In the genomic region with DNA sequence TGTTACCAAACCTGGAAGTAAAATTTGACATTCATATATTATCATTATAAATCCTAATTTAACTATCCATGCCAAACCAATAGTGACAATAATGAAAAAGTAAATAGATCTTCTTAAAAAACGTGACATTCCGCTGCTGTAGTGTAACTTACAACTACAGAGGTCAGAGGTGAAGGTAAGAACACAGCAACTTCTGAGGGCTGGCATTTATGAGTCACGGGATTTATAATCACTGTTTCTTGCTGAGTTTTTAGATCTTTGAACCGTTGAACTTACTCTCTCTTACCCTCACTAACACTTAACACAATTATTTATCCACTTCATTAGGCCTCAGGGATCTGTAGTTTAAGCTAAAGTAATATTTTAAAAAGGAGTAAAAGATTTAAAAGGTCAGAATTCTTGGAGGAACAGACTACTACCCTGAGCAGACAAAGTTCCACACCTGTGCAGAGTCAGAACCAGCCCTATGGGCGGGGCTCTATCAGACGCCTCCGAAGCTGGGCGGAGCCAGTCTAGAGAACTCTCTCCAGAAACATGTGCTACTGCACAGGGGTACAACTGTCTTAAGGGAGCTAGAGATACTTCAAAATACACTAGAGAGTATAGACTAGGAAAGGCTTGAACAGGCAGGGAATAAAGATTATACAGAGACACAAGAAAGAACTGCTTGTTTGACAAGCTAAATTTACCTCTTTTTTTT, we compare ENCODE assay signal across 10 mouse cellular contexts. TPM values are rescaled to one million over a fixed set of nuclear protein-coding genes. Genes with fewer than 3 reads are reported as not detected.
DNase-seq lines count a peak whose midpoint lies in the region; ATAC-seq and TF ChIP-seq lines count a peak whose summit lies in the region.
"Had no signal": no experiment of that assay in that cellular context is flagged by ENCODE, and none has a peak within 500 bp of the region (broad histone marks: within the 10 kb centered on the region; RNA-seq: fewer than 3 reads in every experiment).

No protein-coding gene starts in this region.

- 42% methylated on average over 8 of the region's 8 CpGs for WGBS in liver, embryonic 14.5 days (ENCODE audit: insufficient replicate concordance)

- no peaks in the 10 kb centered on the region for H3K27me3 ChIP-seq in liver, embryonic 14.5 days (ENCODE audit: control insufficient read depth, insufficient read depth, low read length)
- H3K27me3 ChIP-seq: limb, embryonic 15.5 days had no signal

- peak overlapping the region; percentile 39 for H3K4me2 ChIP-seq in liver, embryonic 14.5 days (ENCODE audit: low read depth)
- H3K4me2 ChIP-seq: limb, embryonic 15.5 days had no signal

- peaks cover 34% of the 10 kb centered on the region for H3K36me3 ChIP-seq in liver, embryonic 14.5 days (replicated peaks; ENCODE audit: control insufficient read depth, insufficient read depth, low read depth)

- peak; percentile 29 for DNase-seq in adrenal gland, postnatal 14 days
- DNase-seq in adrenal gland, postnatal 10 days = no peak
- DNase-seq in A20 (ENCODE audit: low read depth, low spot score) = peak; percentile 64
- peak; percentile 60 for DNase-seq in induced T-regulatory cell, adult 2 months (ENCODE audit: low read depth)
- DNase-seq in liver, embryonic 14.5 days (ENCODE audit: low read depth in 3 of 3, low spot score in 3 of 3) = peak; percentile 62 to 70 (median 68)
- no peak for DNase-seq in ovary, postnatal 10 days (ENCODE audit: low spot score)
- DNase-seq in layer of hippocampus, adult 8-10 months (ENCODE audit: low spot score in 2 of 2) = no peak
- DNase-seq in layer of hippocampus, postnatal 36 days = no peak

- no peak overlapping the region for H3K9ac ChIP-seq in liver, embryonic 14.5 days (replicated peaks)
- H3K9ac ChIP-seq: limb, embryonic 15.5 days had no signal

- no peak overlapping the region for H3K4me3 ChIP-seq in liver, embryonic 14.5 days (ENCODE audit: insufficient read depth in 1 of 2, low read depth in 2 of 2, low read length in 2 of 2)
- H3K4me3 ChIP-seq: limb, embryonic 15.5 days; myocyte had no signal

- no peak for TF ChIP-seq CTCF in liver, embryonic 14.5 days (IDR thresholded peaks at IDR 0.05; ENCODE audit: low read depth)

- H3K4me1 ChIP-seq in liver, embryonic 14.5 days (replicated peaks; ENCODE audit: control insufficient read depth in 2 of 2, insufficient read depth in 2 of 2, low read length in 1 of 2) = peaks cover 45 to 51% of the 10 kb centered on the region in 2 experiments
- H3K4me1 ChIP-seq: limb, embryonic 15.5 days had no signal

- no peaks in the 10 kb centered on the region for H3K9me3 ChIP-seq in liver, embryonic 14.5 days (ENCODE audit: control insufficient read depth, low read length)
- H3K9me3 ChIP-seq: limb, embryonic 15.5 days had no signal

- ATAC-seq in liver, embryonic 14.5 days (ENCODE audit: insufficient read depth) = peak; percentile 78

- H3K27ac ChIP-seq in liver, embryonic 14.5 days = no peak overlapping the region; the same call in 1 of the 2 replicates
- H3K27ac ChIP-seq: limb, embryonic 15.5 days had no signal

- no peak for TF ChIP-seq EP300 in liver, embryonic 14.5 days (IDR thresholded peaks at IDR 0.05; ENCODE audit: low read depth)

RNA-seq across cellular contexts. Expression of a gene that starts 19.9 kb away (rescaled TPM):
- total RNA-seq in adrenal gland, postnatal 14 days (2021) = 236 and 237 TPM in 2 replicates
- 100 to 1,000 TPM; 204 to 229 TPM for total RNA-seq in adrenal gland, postnatal 10 days (2021)
- 66.9 and 70.0 TPM in 2 replicates for polyA plus RNA-seq in liver, embryonic 14.5 days (2012; rRNA removed)
- polyA plus RNA-seq in liver, embryonic 14.5 days (2014; fragmentation: Nextera tagmentation; extraction: Ambion mirVana) = 95.9 and 109 TPM in 2 replicates
- total RNA-seq in layer of hippocampus, adult 8-10 months (2022) = 100 to 1,000 TPM; 469 to 494 (median 482) TPM
- 100 to 1,000 TPM; 451 to 472 TPM for total RNA-seq in layer of hippocampus, postnatal 36 days (2021)

RNA-seq across cellular contexts. Expression of a gene that starts 53.7 kb away (rescaled TPM):
- 16.4 and 17.4 TPM in 2 replicates for total RNA-seq in adrenal gland, postnatal 14 days (2021)
- total RNA-seq in adrenal gland, postnatal 10 days (2021) = 10 to 100 TPM; 17.7 to 19.0 TPM
- 5.9 and 10.5 TPM in 2 replicates for polyA plus RNA-seq in liver, embryonic 14.5 days (2012; rRNA removed)
- 19.2 and 20.9 TPM in 2 replicates for polyA plus RNA-seq in liver, embryonic 14.5 days (2014; fragmentation: Nextera tagmentation; extraction: Ambion mirVana)
- 10 to 100 TPM in 2 of 4 experiments, 1 to 10 TPM in 2; 9.2 to 10.6 (median 10.0) TPM for total RNA-seq in layer of hippocampus, adult 8-10 months (2022)
- 10 to 100 TPM; 10.1 to 10.3 TPM for total RNA-seq in layer of hippocampus, postnatal 36 days (2021)

RNA-seq across cellular contexts. Expression of a gene that starts 53.8 kb away (rescaled TPM):
- 118 and 119 TPM in 2 replicates for total RNA-seq in adrenal gland, postnatal 14 days (2021)
- total RNA-seq in adrenal gland, postnatal 10 days (2021) = 100 to 1,000 TPM in 1 of 2 experiments, 10 to 100 TPM in 1; 95.7 to 104 TPM
- polyA plus RNA-seq in liver, embryonic 14.5 days (2012; rRNA removed) = 26.9 and 33.1 TPM in 2 replicates
- polyA plus RNA-seq in liver, embryonic 14.5 days (2014; fragmentation: Nextera tagmentation; extraction: Ambion mirVana) = 94.2 and 98.4 TPM in 2 replicates
- 100 to 1,000 TPM in 3 of 4 experiments, 10 to 100 TPM in 1; 97.5 to 125 (median 114) TPM for total RNA-seq in layer of hippocampus, adult 8-10 months (2022)
- total RNA-seq in layer of hippocampus, postnatal 36 days (2021) = 100 to 1,000 TPM; 119 to 137 TPM

Comparison
In these comparisons a context has a peak if more than half of its experiments do, and no peak if none do; other contexts are left out.
1. DNase-seq: peak in adrenal gland, postnatal 14 days (single experiment), A20 (single experiment), induced T-regulatory cell, adult 2 months (single experiment) and liver, embryonic 14.5 days (3 of 3); none in adrenal gland, postnatal 10 days (single experiment), ovary, postnatal 10 days (single experiment), layer of hippocampus, adult 8-10 months (0 of 2) and layer of hippocampus, postnatal 36 days (0 of 2).